Mouse (Mus musculus): ENCODE results near the gene Inpp5d. TPM values are rescaled to one million over a fixed set of nuclear protein-coding genes. Genes with fewer than 3 reads are reported as not detected.

The Inpp5d gene
- polyA plus RNA-seq, 1 experiment from 2014 or later, result 3.7 TPM

GRCm38 (mm10) chr1:87658063-87658462 lies 38.0 kb downstream of the Inpp5d start:
- Histone ChIP-seq H3K4me2 (replicated peaks; ENCODE audit: low read depth, low read length) (no peak overlapping the region), H3K27ac (ENCODE audit: low read depth, low read length) (no peak overlapping the region), H3K9me3 (ENCODE audit: control insufficient read depth, low read length) (no peaks in the 10 kb centered on the region), H3K4me1 (replicated peaks; ENCODE audit: control insufficient read depth, insufficient read depth, low read length) (no peaks in the 10 kb centered on the region), H3K4me3 (ENCODE audit: low read depth, low read length) (no peak overlapping the region), H3K36me3 (ENCODE audit: control insufficient read depth, insufficient read depth, low read length) (no peaks in the 10 kb centered on the region), H3K27me3 (ENCODE audit: control insufficient read depth, insufficient read depth, low read length) (no peaks in the 10 kb centered on the region), H3K9ac (ENCODE audit: low read depth, low read length) (no peak overlapping the region)
- WGBS, result 42% methylated on average over 3 of the region's 3 CpGs
- ATAC-seq (ENCODE audit: low FRiP score) (no peak), DNase-seq (ENCODE audit: low spot score) (no peak)

DNA sequence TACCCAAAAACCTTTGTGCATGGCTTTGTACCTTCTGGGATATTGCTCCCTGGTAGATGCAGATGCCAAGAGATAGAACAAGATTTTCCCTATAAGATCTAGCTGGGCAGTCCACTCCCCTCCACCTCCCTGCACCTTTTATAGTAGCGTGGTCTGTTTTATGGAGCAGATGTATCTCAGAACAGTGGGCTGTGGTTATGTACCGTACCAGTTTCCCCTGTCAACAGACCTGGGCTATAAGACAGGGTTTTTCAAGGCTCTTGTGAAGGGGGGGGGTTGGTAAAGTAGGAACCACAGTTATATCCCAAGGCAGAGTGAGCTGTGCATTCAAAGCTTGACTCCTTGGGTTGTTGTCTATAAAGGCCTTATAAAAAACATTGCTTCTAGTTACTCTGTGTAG lies 38.4 kb downstream of the Inpp5d start:
- ATAC-seq (ENCODE audit: low FRiP score) (no peak), DNase-seq (ENCODE audit: low spot score) (no peak)
- H3K9ac ChIP-seq (ENCODE audit: low read depth, low read length), result no peak overlapping the region
- no peaks in the 10 kb centered on the region for H3K4me1 ChIP-seq (replicated peaks; ENCODE audit: control insufficient read depth, insufficient read depth, low read length)
- no peak overlapping the region for H3K4me3 ChIP-seq (ENCODE audit: low read depth, low read length)
- H3K27ac ChIP-seq (ENCODE audit: low read depth, low read length), result no peak overlapping the region
- WGBS, result 82% methylated on average over 2 of the region's 2 CpGs
- no peaks in the 10 kb centered on the region for H3K9me3 ChIP-seq (ENCODE audit: control insufficient read depth, low read length)
- no peaks in the 10 kb centered on the region for H3K27me3 ChIP-seq (ENCODE audit: control insufficient read depth, insufficient read depth, low read length)
- H3K36me3 ChIP-seq (ENCODE audit: control insufficient read depth, insufficient read depth, low read length), result no peaks in the 10 kb centered on the region
- H3K4me2 ChIP-seq (replicated peaks; ENCODE audit: low read depth, low read length), result no peak overlapping the region

- 77% methylated on average over 8 of the region's 8 CpGs for WGBS
- Histone ChIP-seq H3K36me3 (ENCODE audit: control insufficient read depth, insufficient read depth, low read length) (no peaks in the 10 kb centered on the region), H3K27me3 (ENCODE audit: control insufficient read depth, insufficient read depth, low read length) (no peaks in the 10 kb centered on the region), H3K4me3 (ENCODE audit: low read depth, low read length) (no peak overlapping the region), H3K4me1 (replicated peaks; ENCODE audit: control insufficient read depth, insufficient read depth, low read length) (no peaks in the 10 kb centered on the region), H3K9me3 (ENCODE audit: control insufficient read depth, low read length) (no peaks in the 10 kb centered on the region), H3K4me2 (replicated peaks; ENCODE audit: low read depth, low read length) (no peak overlapping the region), H3K9ac (ENCODE audit: low read depth, low read length) (no peak overlapping the region), H3K27ac (ENCODE audit: low read depth, low read length) (no peak overlapping the region)
- no peak for DNase-seq (ENCODE audit: low spot score)
- ATAC-seq (ENCODE audit: low FRiP score), result no peak
These were observed 39.0 kb downstream of the Inpp5d start for GRCm38 (mm10) chr1:87658937-87659617.

GRCm38 (mm10) chr1:87659618-87659960 lies 39.5 kb downstream of the Inpp5d start:
- H3K4me3 ChIP-seq (ENCODE audit: low read depth, low read length), result no peak overlapping the region
- no peaks in the 10 kb centered on the region for H3K9me3 ChIP-seq (ENCODE audit: control insufficient read depth, low read length)
- ATAC-seq (ENCODE audit: low FRiP score), result no peak
- H3K4me2 ChIP-seq (replicated peaks; ENCODE audit: low read depth, low read length), result no peak overlapping the region
- WGBS, result 76% methylated on average over 4 of the region's 4 CpGs
- no peak overlapping the region for H3K9ac ChIP-seq (ENCODE audit: low read depth, low read length)
- H3K36me3 ChIP-seq (ENCODE audit: control insufficient read depth, insufficient read depth, low read length), result no peaks in the 10 kb centered on the region
- H3K4me1 ChIP-seq (replicated peaks; ENCODE audit: control insufficient read depth, insufficient read depth, low read length), result no peaks in the 10 kb centered on the region
- no peak overlapping the region for H3K27ac ChIP-seq (ENCODE audit: low read depth, low read length)
- DNase-seq (ENCODE audit: low spot score), result no peak
- no peaks in the 10 kb centered on the region for H3K27me3 ChIP-seq (ENCODE audit: control insufficient read depth, insufficient read depth, low read length)

DNA sequence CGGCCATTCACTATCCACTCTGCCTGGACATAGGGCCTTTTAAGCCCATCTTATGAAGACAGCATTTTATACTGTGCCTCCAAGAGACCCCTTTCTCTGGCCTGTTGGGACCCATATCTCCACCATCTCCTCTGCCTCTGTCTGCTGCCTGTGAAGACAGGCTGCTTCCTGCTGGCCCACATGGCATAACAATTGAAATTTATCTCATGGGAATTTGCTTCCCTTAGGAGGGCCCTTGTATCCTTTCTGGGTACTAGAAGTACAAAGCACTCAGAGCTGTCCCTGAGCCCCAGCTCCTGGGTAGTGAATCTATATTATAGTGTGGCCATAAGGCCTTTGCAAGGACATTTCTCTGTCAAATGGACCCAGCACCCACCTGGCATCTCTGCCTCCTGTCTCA lies 40.6 kb downstream of the Inpp5d start:
- no peak overlapping the region for H3K27ac ChIP-seq (ENCODE audit: low read depth, low read length)
- no peaks in the 10 kb centered on the region for H3K27me3 ChIP-seq (ENCODE audit: control insufficient read depth, insufficient read depth, low read length)
- DNase-seq (ENCODE audit: low spot score), result no peak
- H3K9ac ChIP-seq (ENCODE audit: low read depth, low read length), result no peak overlapping the region
- H3K36me3 ChIP-seq (ENCODE audit: control insufficient read depth, insufficient read depth, low read length), result no peaks in the 10 kb centered on the region
- H3K9me3 ChIP-seq (ENCODE audit: control insufficient read depth, low read length), result no peaks in the 10 kb centered on the region
- H3K4me1 ChIP-seq (replicated peaks; ENCODE audit: control insufficient read depth, insufficient read depth, low read length), result no peaks in the 10 kb centered on the region
- no peak overlapping the region for H3K4me3 ChIP-seq (ENCODE audit: low read depth, low read length)
- WGBS, result 91% methylated on average over 1 of the region's 1 CpGs
- H3K4me2 ChIP-seq (replicated peaks; ENCODE audit: low read depth, low read length), result no peak overlapping the region
- no peak for ATAC-seq (ENCODE audit: low FRiP score)

GRCm38 (mm10) chr1:87663992-87664391 lies 43.9 kb downstream of the Inpp5d start:
- H3K4me1 ChIP-seq (replicated peaks; ENCODE audit: control insufficient read depth, insufficient read depth, low read length), result no peaks in the 10 kb centered on the region
- no peak overlapping the region for H3K4me2 ChIP-seq (replicated peaks; ENCODE audit: low read depth, low read length)
- H3K9me3 ChIP-seq (ENCODE audit: control insufficient read depth, low read length), result no peaks in the 10 kb centered on the region
- ATAC-seq (ENCODE audit: low FRiP score), result no peak
- no peaks in the 10 kb centered on the region for H3K27me3 ChIP-seq (ENCODE audit: control insufficient read depth, insufficient read depth, low read length)
- DNase-seq (ENCODE audit: low spot score), result no peak
- H3K9ac ChIP-seq (ENCODE audit: low read depth, low read length), result no peak overlapping the region
- H3K4me3 ChIP-seq (ENCODE audit: low read depth, low read length), result no peak overlapping the region
- 77% methylated on average over 2 of the region's 2 CpGs for WGBS
- H3K27ac ChIP-seq (ENCODE audit: low read depth, low read length), result no peak overlapping the region
- H3K36me3 ChIP-seq (ENCODE audit: control insufficient read depth, insufficient read depth, low read length), result no peaks in the 10 kb centered on the region

- ATAC-seq (ENCODE audit: low FRiP score), result no peak
- Histone ChIP-seq H3K4me2 (replicated peaks; ENCODE audit: low read depth, low read length) (no peak overlapping the region), H3K4me1 (replicated peaks; ENCODE audit: control insufficient read depth, insufficient read depth, low read length) (no peaks in the 10 kb centered on the region), H3K27me3 (ENCODE audit: control insufficient read depth, insufficient read depth, low read length) (no peaks in the 10 kb centered on the region), H3K4me3 (ENCODE audit: low read depth, low read length) (no peak overlapping the region), H3K27ac (ENCODE audit: low read depth, low read length) (no peak overlapping the region), H3K9me3 (ENCODE audit: control insufficient read depth, low read length) (no peaks in the 10 kb centered on the region), H3K9ac (ENCODE audit: low read depth, low read length) (no peak overlapping the region), H3K36me3 (ENCODE audit: control insufficient read depth, insufficient read depth, low read length) (no peaks in the 10 kb centered on the region)
- 81% methylated on average over 1 of the region's 1 CpGs for WGBS
- DNase-seq (ENCODE audit: low spot score), result no peak
These were observed 46.9 kb downstream of the Inpp5d start for GRCm38 (mm10) chr1:87667006-87667405.

DNA sequence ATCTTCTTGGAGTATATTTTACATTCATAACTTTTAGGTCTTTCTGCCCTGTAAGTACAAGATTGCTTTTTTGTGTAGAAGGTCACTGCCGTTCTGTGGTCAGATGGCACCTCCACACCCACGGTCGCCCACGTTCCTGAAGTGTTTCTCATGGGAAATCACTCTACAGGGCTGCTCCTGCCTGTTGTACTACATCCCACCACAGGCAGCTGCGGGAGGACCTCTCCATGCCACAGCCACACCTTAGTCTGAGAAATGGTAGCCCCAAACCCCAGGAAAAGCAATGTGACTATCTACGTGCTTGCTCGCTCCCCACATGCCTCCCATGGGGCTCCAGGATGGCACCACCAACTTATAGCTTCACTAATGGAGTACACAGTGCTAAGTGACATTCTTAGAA lies 48.2 kb downstream of the Inpp5d start:
- no peak overlapping the region for H3K9ac ChIP-seq (ENCODE audit: low read depth, low read length)
- H3K4me1 ChIP-seq (replicated peaks; ENCODE audit: control insufficient read depth, insufficient read depth, low read length), result no peaks in the 10 kb centered on the region
- no peaks in the 10 kb centered on the region for H3K27me3 ChIP-seq (ENCODE audit: control insufficient read depth, insufficient read depth, low read length)
- 87% methylated on average over 7 of the region's 7 CpGs for WGBS
- H3K4me2 ChIP-seq (replicated peaks; ENCODE audit: low read depth, low read length), result no peak overlapping the region
- no peaks in the 10 kb centered on the region for H3K9me3 ChIP-seq (ENCODE audit: control insufficient read depth, low read length)
- ATAC-seq (ENCODE audit: low FRiP score) (no peak), DNase-seq (ENCODE audit: low spot score) (no peak)
- no peak overlapping the region for H3K27ac ChIP-seq (ENCODE audit: low read depth, low read length)
- H3K36me3 ChIP-seq (ENCODE audit: control insufficient read depth, insufficient read depth, low read length), result no peaks in the 10 kb centered on the region
- no peak overlapping the region for H3K4me3 ChIP-seq (ENCODE audit: low read depth, low read length)

DNA sequence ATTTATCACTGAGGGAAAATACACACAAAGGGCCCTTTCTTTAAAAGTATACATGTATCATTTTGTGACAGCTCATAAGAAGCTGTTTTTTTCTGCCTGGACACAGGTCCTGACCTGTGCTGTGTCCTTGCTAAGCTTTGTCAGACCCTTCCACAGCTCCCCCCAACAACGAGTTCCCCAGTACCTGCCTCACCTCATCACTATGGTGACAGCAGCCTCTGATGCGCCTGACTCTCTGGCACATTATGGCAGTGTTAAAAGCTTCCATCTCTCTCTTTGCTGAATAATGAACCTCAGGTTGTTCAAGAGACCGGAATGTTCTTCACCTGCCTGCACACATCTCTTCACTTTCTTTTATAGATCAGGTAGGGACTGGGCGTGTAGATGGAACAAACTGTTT lies 51.4 kb downstream of the Inpp5d start:
- H3K27me3 ChIP-seq (ENCODE audit: control insufficient read depth, insufficient read depth, low read length), result no peaks in the 10 kb centered on the region
- no peaks in the 10 kb centered on the region for H3K36me3 ChIP-seq (ENCODE audit: control insufficient read depth, insufficient read depth, low read length)
- no peak overlapping the region for H3K4me3 ChIP-seq (ENCODE audit: low read depth, low read length)
- H3K9ac ChIP-seq (ENCODE audit: low read depth, low read length), result no peak overlapping the region
- no peak overlapping the region for H3K4me2 ChIP-seq (replicated peaks; ENCODE audit: low read depth, low read length)
- H3K4me1 ChIP-seq (replicated peaks; ENCODE audit: control insufficient read depth, insufficient read depth, low read length), result no peaks in the 10 kb centered on the region
- no peaks in the 10 kb centered on the region for H3K9me3 ChIP-seq (ENCODE audit: control insufficient read depth, low read length)
- WGBS, result 59% methylated on average over 4 of the region's 4 CpGs
- DNase-seq (ENCODE audit: low spot score) (no peak), ATAC-seq (ENCODE audit: low FRiP score) (no peak)
- no peak overlapping the region for H3K27ac ChIP-seq (ENCODE audit: low read depth, low read length)
